Mouse (Mus musculus) retina, embryonic 14.5 days (tissue): Measurements from ENCODE around the gene Gpi1.
"Not testable (repeated sequence)": the region's sequence is repeated elsewhere in the genome, so short reads cannot be mapped to it uniquely, and the experiment has no call there.

Experiments used
- DNase-seq: peaks from one replicate; pipeline ENCODE4 v3.0.0-alpha.2; 2015; ENCODE audit warnings: low spot score

Gene Gpi1

GRCm38 (mm10) chr7:34229691-34230111 lies 435 bp downstream of the Gpi1 start:
- DNase-seq, result peak; percentile 67

DNA sequence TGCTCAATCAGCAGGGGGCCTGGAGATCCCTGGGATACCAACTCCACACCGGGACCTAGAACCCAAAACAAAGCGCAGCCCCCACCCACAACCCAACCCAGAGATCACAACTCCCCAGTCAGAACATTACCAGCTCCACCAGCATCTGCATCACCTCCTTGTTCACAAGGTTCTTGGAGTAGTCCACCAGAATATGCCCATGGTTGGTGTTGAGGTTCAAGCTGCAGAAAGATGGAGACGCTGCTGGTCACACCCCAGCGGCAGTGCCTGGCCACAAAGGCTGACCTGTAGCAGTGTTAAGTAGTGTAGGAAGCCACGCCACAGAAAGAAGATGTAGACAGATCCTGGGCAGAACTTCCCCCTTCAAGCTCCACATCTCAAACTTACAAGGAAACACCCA lies 983 bp downstream of the Gpi1 start:
- no peak for DNase-seq

DNA sequence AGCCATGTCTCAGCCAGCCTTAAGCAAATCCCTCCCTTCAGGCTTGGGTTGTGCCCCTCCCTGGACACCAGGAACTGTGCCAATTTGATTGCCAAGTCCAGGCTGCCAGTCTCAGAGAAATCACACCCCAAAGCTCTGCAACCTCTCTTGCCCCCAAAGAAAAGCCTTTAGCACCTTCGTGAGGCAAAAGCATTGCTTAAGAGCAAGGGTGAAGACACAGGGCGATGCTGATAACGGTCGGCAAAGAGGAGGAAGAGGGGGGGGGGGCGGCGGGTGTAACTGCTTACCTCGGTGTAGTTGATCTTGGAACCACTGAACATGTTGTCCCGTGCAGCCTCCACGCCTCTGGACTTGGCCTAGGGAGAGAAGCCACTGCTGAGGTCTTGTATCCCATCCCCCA lies 1.5 kb downstream of the Gpi1 start:
- no peak for DNase-seq

GRCm38 (mm10) chr7:34226846-34227245 lies 3.3 kb downstream of the Gpi1 start:
- no peak for DNase-seq

- DNase-seq, result no peak
Measured at GRCm38 (mm10) chr7:34226086-34226485, 4.0 kb downstream of the Gpi1 start.

DNA sequence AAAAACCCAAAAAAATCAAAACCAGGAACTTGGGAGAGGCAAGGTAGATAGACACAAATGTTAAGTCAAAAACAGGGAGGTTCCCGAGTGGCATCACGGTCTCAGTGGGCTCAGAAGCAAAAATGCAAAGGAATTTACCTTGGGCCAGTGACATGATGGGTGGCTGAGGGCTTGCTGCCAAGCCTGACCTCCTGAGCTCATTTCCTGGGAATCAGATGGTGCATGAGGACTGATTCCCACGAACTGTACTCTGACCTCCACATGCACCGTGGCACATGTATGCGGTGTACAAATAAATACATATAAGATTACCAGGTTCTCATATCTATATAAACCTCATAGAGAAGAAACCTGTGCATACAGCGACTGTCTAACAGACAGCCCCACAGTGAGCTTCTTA lies 5.8 kb downstream of the Gpi1 start:
- DNase-seq, result no peak

DNA sequence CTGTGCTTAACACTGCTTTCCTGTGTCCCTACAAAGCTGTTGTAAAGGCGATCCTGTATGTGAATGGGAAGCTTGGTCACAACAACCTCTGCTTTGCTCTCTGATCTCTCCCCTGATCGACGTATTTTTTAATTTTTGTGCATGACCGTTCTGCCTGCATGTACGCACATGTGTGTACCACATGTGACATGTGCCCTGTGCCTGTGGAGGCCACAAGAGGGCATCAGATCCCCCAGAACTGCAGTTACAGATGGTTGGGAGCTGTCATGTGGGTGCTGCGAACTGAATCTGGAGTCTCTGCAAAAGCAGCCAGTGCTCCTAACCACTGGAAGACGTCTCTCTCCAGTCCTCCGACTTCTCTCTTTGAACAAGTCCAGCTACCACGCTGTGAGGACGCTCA lies 7.8 kb downstream of the Gpi1 start:
- no peak for DNase-seq

- DNase-seq, result no peak
Measured at GRCm38 (mm10) chr7:34221594-34222250, 8.4 kb downstream of the Gpi1 start.

- DNase-seq, result no peak
Measured at GRCm38 (mm10) chr7:34218496-34218895, 11.6 kb downstream of the Gpi1 start.

GRCm38 (mm10) chr7:34216474-34216873 lies 13.7 kb downstream of the Gpi1 start:
- no peak for DNase-seq

- no peak for DNase-seq
Measured at GRCm38 (mm10) chr7:34215481-34215880, 14.7 kb downstream of the Gpi1 start.

GRCm38 (mm10) chr7:34214644-34215043 lies 15.5 kb downstream of the Gpi1 start:
- DNase-seq, result no peak

DNA sequence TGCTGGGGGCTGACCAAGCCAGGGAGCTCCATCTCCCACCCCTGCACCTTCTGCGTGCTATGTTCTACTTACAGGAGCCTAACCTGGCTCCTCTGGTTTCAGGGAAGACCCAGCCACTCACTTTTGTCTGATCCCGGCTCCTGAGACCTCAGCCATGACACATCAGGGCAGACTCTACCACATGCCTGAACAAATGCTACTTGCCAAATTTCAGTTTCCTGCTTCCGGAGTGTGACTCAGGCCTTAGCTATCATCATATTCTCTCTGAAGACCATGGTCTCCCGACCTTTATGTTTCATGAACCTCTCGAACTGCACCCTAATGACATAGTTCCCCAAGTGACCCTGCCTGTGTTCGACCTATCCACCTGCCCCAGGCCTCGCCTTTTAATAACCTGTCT lies 16.9 kb downstream of the Gpi1 start:
- DNase-seq, result no peak

DNA sequence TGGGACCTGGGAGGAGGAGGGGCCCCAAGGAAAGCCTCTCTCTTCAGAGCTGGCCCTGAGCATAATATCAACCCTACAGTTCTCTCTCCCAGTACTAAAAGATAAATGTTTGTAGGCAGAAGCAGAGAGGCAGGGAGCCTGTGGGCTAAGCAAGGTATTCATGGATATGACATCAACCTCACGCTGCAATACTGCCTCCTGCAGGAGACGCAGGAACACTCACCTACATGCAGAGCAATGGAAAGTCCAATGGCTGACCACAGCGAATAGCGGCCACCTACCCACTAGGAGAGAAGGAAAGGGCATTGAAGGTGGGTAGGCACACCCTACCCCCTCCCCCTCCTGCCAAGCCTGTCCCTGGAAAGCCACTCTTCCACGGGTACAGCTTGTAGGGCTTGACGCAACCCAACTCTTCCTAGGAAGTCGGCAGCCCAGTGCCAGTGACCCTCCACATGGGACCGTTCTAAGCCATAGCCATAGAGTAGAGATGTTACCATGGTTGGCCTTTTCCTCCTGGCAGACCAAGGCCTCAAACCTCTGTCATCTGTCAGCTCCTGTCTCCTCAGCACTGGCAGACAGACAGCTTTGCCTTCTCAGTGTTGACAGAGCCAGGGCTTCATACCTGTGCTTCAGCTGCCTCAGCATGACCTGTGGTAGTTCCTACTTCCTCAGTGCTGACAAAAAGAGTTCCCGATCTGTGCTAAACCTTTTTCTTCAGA lies 21.9 kb downstream of the Gpi1 start:
- DNase-seq, result no peak

DNA sequence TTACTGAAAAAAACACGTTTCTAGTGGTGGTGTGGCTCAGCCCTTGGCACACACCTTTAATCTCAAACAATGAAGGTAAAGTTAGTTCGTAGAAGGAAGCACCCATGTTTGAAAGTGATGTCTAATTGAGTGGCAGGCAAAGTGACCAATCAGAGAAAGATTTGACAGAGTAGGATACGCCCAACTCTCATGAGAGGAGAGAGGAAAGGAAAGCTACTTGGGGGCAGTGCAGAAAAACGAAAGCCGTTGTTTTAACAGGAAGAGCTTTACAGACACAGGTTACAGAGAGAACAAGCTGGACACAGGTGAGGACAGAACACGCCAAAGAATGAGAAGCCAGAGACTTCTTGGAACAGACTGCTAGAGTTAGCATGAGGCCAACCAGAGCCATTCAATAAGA lies 23.8 kb downstream of the Gpi1 start:
- no peak for DNase-seq

DNA sequence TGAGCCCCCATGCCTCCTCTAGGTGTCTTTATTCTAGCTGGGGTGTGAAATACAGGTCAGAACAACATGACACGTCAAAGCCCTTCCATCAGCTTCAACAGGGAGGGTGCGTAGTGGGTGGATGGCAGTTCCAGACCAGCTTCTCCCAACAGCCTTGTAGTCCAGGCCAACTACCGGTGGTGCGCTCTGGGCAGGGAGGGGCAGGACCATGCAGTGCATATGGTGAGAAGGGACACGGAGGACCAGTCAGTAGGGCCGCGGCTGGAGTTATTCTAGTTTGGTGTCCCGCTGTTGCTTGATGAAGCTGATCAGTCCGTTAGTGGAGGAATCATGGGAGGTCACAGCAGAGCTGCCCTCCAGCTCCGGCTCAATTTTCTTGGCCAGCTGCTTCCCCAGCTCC lies 28.0 kb downstream of the Gpi1 start:
- DNase-seq, result not testable (repeated sequence)

- no peak for DNase-seq
Measured at GRCm38 (mm10) chr7:34200829-34201228, 29.3 kb downstream of the Gpi1 start.

DNA sequence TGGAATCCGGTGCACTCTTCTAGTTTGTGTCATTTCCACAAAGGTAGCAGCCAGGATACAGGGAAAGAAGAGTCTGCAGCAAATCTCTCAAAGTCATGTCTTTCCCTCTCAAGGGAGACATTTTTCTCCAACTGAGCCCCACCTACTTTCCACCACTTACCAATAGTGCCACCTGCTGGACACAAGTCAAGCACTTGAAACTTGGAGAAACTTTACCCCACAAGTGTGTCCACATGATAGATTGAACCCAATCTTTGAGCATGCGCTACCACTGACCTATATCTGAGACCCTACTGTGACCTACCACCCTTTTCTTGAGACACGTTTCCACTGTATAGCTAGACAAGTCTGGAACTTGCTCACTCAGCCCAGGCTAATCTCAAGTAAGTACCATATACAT lies 31.8 kb downstream of the Gpi1 start:
- DNase-seq, result peak; percentile 57

DNA sequence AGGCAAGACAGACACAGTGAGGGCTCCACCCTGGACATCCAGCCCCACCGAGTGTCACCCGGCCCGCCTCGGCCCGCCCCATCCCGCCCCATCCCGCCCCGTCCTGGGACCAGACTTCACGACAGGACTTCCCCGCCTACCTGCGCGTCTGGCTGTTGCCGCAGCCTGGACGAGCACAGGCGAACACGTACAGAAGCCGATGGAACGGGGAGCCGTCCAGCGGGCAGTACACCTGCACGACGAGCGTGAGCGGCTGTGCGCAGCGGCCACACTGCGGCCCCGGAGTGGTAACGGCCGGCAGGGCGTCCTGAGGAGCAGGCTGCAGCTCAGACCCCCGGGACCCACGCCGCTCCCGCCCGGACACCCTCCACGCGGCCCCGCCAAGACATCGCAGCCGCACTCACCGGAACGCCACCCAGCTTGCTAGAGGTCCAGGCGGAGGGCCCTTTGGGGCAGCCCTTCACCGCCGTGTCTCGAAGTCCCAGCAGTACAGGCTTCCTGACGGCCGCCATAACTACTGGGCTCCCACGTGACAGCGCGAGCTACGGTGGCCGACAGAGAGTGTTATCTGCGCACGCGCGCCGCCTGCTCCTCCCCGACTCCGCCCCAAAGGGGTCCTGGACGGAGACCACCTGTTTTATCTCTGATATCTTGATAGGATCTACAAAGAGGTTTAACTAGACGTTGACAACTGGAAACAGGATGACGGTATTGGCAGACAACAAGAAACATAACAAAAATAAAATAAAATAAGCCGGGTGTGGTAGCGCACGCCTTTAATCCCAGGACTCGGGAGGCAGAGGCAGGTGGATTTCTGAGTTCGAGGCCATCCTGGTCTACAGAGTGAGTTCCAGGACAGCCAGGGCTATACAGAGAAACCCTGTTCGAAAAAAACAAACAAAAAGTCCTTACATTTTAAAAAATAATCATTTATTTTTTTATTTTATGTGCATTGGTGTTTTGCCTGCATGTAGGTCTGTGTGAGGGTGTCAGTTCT lies 33.7 kb downstream of the Gpi1 start, which contains the start of gene Pdcd2l:
Pdcd2l (minus strand) TSS at position 530 of the 997 bp plus-strand sequence.
- peak; percentile 91 for DNase-seq

GRCm38 (mm10) chr7:34195632-34196031 lies 34.5 kb downstream of the Gpi1 start:
- DNase-seq, result peak; percentile 22

GRCm38 (mm10) chr7:34192825-34193224 lies 37.3 kb downstream of the Gpi1 start:
- no peak for DNase-seq

- DNase-seq, result no peak
Measured at GRCm38 (mm10) chr7:34189376-34189989, 40.7 kb downstream of the Gpi1 start.
